Mouse (Mus musculus): ENCODE measurements around the gene Camk2n2.
A peak's percentile ranks its signal among the peaks of the same experiment; 100 is the strongest.

Gene Camk2n2

GRCm38 (mm10) chr16:20610501-20611356 lies 10.4 kb downstream of the Camk2n2 start:
- peak; percentile 94 for DNase-seq (ENCODE audit: low spot score)

GRCm38 (mm10) chr16:20604705-20605104 lies 16.4 kb downstream of the Camk2n2 start:
- DNase-seq (ENCODE audit: low spot score), result no peak

GRCm38 (mm10) chr16:20600511-20600910 lies 20.6 kb downstream of the Camk2n2 start:
- DNase-seq (ENCODE audit: low spot score), result no peak

- no peak for DNase-seq (ENCODE audit: low spot score)
These were observed 24.2 kb downstream of the Camk2n2 start for GRCm38 (mm10) chr16:20596687-20597441.

- no peak for DNase-seq (ENCODE audit: low spot score)
These were observed 25.4 kb downstream of the Camk2n2 start for GRCm38 (mm10) chr16:20595737-20596136.

- DNase-seq (ENCODE audit: low spot score), result no peak
These were observed 25.9 kb downstream of the Camk2n2 start for GRCm38 (mm10) chr16:20595060-20595673.

GRCm38 (mm10) chr16:20591076-20591705 lies 29.9 kb downstream of the Camk2n2 start:
- DNase-seq (ENCODE audit: low spot score), result peak; percentile 48

- no peak for DNase-seq (ENCODE audit: low spot score)
These were observed 30.4 kb downstream of the Camk2n2 start for GRCm38 (mm10) chr16:20590680-20591038.

GRCm38 (mm10) chr16:20589939-20590679 lies 31.0 kb downstream of the Camk2n2 start:
- peak; percentile 57 for DNase-seq (ENCODE audit: low spot score)

GRCm38 (mm10) chr16:20589366-20589938 lies 31.6 kb downstream of the Camk2n2 start, which contains the start of gene Vwa5b2:
Gene Vwa5b2, plus strand, starts transcription at chr16:20589471.
- peak; percentile 44 for DNase-seq (ENCODE audit: low spot score)
